Mouse (Mus musculus): ENCODE measurements around the gene Rapgef5. TPM values are rescaled to one million over a fixed set of nuclear protein-coding genes. Genes with fewer than 3 reads are reported as not detected.

Gene Rapgef5
- total and polyA plus RNA-seq, 3 experiments: 4.2 to 6.8 (median 4.8) TPM

DNA sequence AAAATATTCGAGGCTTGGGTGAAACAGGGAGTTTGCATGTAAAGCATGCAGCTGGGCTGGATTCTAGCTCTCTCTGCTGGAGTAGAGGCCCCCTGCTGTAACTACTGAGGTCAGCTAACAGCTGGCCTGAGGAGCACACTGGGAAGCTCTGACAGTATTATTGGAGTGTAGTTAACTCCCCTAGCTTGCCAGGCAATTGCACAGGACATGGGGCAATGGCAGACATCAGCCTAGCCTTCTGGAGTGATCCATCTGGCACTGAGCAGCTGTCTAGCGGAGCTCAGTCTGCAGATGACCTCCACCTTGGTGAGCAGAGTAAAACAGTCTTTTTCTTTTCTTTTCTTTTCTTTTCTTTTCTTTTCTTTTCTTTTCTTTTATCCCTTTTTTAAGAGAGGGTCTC, 253.9 kb downstream of the Rapgef5 start:
- H3K79me2 ChIP-seq (replicated peaks; ENCODE audit: control insufficient read depth, extremely low read depth, insufficient read depth, poor library complexity, severe bottlenecking): no peaks in the 10 kb centered on the region
- H3K4me1 ChIP-seq (ENCODE audit: control insufficient read depth in 1 of 2, insufficient read depth in 2 of 2): no peaks in the 10 kb centered on the region
- no peaks in the 10 kb centered on the region for H3K9me3 ChIP-seq (replicated peaks; ENCODE audit: low read length)
- in situ Hi-C loops (cut with MboI; ENCODE audit: low pct_ligation_motif_present, low pct_unique_long_range_greater_than_20kb, low sequenced_read_pairs): no loop called here
- H3K27ac ChIP-seq (ENCODE audit: insufficient read depth, low read depth): no peak overlapping the region
- H3K4me3 ChIP-seq (replicated peaks in 1 of 3; ENCODE audit: low read depth in 2 of 3, low read length in 2 of 3, poor library complexity in 1 of 3): no peak overlapping the region
- no peak overlapping the region for H3K4me2 ChIP-seq (ENCODE audit: insufficient read depth, low read depth, poor library complexity, severe bottlenecking)
- H3K9ac ChIP-seq (ENCODE audit: insufficient read depth, low read depth): no peak overlapping the region
- DNase-seq (ENCODE audit: extremely low read depth): no peak
- H3K36me3 ChIP-seq (replicated peaks in 1 of 2; ENCODE audit: control insufficient read depth in 1 of 2, insufficient read depth in 1 of 2, low read length in 1 of 2): no peaks in the 10 kb centered on the region
- dilution Hi-C loops (cut with MboI; ENCODE audit: extremely low pct_ligation_motif_present, extremely low pct_unique_long_range_greater_than_20kb, low sequenced_read_pairs): no loop called here
- H3K27me3 ChIP-seq (replicated peaks): no peaks in the 10 kb centered on the region
- TF ChIP-seq MAX (IDR thresholded peaks at IDR 0.05; ENCODE audit: low read length) (no peak), NELFE (IDR thresholded peaks at IDR 0.05; ENCODE audit: low read depth, low read length) (no peak), SIN3A (IDR thresholded peaks at IDR 0.05; ENCODE audit: low read length) (no peak), KAT2A (IDR thresholded peaks at IDR 0.05; ENCODE audit: insufficient replicate concordance, low read length) (no peak), BHLHE40 (IDR thresholded peaks at IDR 0.05; ENCODE audit: low read depth, low read length) (no peak), POLR2A (IDR thresholded peaks at IDR 0.05; ENCODE audit: low read depth, low read length) (no peak)

DNA sequence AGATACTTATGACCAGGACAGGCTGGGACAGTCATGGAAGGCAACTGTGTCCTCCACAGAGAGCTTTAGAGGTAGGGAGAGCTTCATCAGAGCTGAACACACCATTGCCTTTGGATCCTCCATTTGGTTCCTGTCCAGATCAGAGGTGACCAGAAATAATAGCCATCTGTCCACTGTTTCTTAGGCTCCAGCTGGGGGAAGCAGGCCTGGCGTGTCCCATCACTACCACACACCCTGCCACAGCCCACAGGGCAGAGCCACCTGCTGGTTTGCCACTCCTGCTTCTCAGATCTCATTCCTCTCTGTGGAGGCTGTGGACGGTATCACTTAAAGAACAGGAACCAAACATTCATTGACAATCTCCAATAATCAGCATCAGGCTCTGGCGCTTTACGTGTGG, 254.9 kb downstream of the Rapgef5 start:
- H3K27me3 ChIP-seq (replicated peaks): no peaks in the 10 kb centered on the region
- in situ Hi-C loops (cut with MboI; ENCODE audit: low pct_ligation_motif_present, low pct_unique_long_range_greater_than_20kb, low sequenced_read_pairs): no loop called here
- H3K4me1 ChIP-seq (ENCODE audit: control insufficient read depth in 1 of 2, insufficient read depth in 2 of 2): no peaks in the 10 kb centered on the region
- no peak for TF ChIP-seq POLR2A (IDR thresholded peaks at IDR 0.05; ENCODE audit: low read depth, low read length)
- no peak for TF ChIP-seq CHD2 (IDR thresholded peaks at IDR 0.05; ENCODE audit: low read length)
- no peak for TF ChIP-seq NELFE (IDR thresholded peaks at IDR 0.05; ENCODE audit: low read depth, low read length)
- TF ChIP-seq JUN (IDR thresholded peaks at IDR 0.05; ENCODE audit: insufficient read depth, low read depth, low read length): no peak
- TF ChIP-seq JUND (conservative IDR thresholded peaks at IDR 0.05; ENCODE audit: low read depth, low read length): no peak
- no peak for TF ChIP-seq SIN3A (IDR thresholded peaks at IDR 0.05; ENCODE audit: low read length)
- TF ChIP-seq SMC3 (IDR thresholded peaks at IDR 0.05; ENCODE audit: low read depth, low read length): no peak
- no peak for TF ChIP-seq UBTF (IDR thresholded peaks at IDR 0.05; ENCODE audit: low read depth, low read length)
- no peaks in the 10 kb centered on the region for H3K79me2 ChIP-seq (replicated peaks; ENCODE audit: control insufficient read depth, extremely low read depth, insufficient read depth, poor library complexity, severe bottlenecking)
- dilution Hi-C loops (cut with MboI; ENCODE audit: extremely low pct_ligation_motif_present, extremely low pct_unique_long_range_greater_than_20kb, low sequenced_read_pairs): no loop called here
- H3K27ac ChIP-seq (ENCODE audit: insufficient read depth, low read depth): no peak overlapping the region
- DNase-seq (ENCODE audit: extremely low read depth): no peak
- no peak overlapping the region for H3K4me2 ChIP-seq (ENCODE audit: insufficient read depth, low read depth, poor library complexity, severe bottlenecking)
- no peak overlapping the region for H3K9ac ChIP-seq (ENCODE audit: insufficient read depth, low read depth)
- no peaks in the 10 kb centered on the region for H3K9me3 ChIP-seq (replicated peaks; ENCODE audit: low read length)
- no peaks in the 10 kb centered on the region for H3K36me3 ChIP-seq (replicated peaks in 1 of 2; ENCODE audit: control insufficient read depth in 1 of 2, insufficient read depth in 1 of 2, low read length in 1 of 2)
- H3K4me3 ChIP-seq (replicated peaks in 1 of 3; ENCODE audit: low read depth in 2 of 3, low read length in 2 of 3, poor library complexity in 1 of 3): no peak overlapping the region

DNA sequence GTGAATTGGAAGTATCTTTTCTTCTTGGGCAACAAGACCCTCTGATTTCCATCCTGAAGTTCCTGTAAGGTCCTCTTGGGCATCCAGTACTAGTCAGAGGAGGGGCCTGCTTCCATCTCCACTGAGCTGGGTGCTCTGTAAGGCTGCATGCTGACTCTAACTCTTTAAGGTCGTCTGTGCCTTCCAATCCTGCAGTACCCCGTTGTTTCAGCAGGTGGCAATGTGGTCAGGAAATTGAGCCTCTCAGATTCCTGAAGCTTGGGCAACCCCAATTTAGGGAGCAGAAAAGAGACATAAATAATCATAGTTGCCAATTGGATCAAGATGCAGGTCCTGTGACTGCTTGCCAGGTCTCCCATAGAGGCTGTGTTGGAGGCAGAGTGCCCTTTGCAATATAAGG, 256.4 kb downstream of the Rapgef5 start:
- H3K79me2 ChIP-seq (replicated peaks; ENCODE audit: control insufficient read depth, extremely low read depth, insufficient read depth, poor library complexity, severe bottlenecking): no peaks in the 10 kb centered on the region
- TF ChIP-seq ZNF384 (IDR thresholded peaks at IDR 0.05; ENCODE audit: low read depth, low read length): no peak
- no peak for TF ChIP-seq ZMIZ1 (IDR thresholded peaks at IDR 0.05; ENCODE audit: low read depth, low read length)
- TF ChIP-seq ZKSCAN1 (IDR thresholded peaks at IDR 0.05; ENCODE audit: borderline replicate concordance, low read depth, low read length): no peak
- no peak for TF ChIP-seq EP300 (IDR thresholded peaks at IDR 0.05; ENCODE audit: low read length)
- no peak for TF ChIP-seq E2F4 (IDR thresholded peaks at IDR 0.05; ENCODE audit: insufficient replicate concordance, low read depth, low read length)
- TF ChIP-seq MAZ (IDR thresholded peaks at IDR 0.05; ENCODE audit: low read depth, low read length): no peak
- TF ChIP-seq MXI1 (IDR thresholded peaks at IDR 0.05; ENCODE audit: low read depth, low read length): no peak
- no peak for TF ChIP-seq POLR2A (IDR thresholded peaks at IDR 0.05; ENCODE audit: low read depth, low read length)
- TF ChIP-seq UBTF (IDR thresholded peaks at IDR 0.05; ENCODE audit: low read depth, low read length): no peak
- TF ChIP-seq NRF1 (IDR thresholded peaks at IDR 0.05; ENCODE audit: low read depth, low read length): no peak
- no peak for TF ChIP-seq MEF2A (IDR thresholded peaks at IDR 0.05; ENCODE audit: borderline replicate concordance, low read depth, low read length)
- TF ChIP-seq SMC3 (IDR thresholded peaks at IDR 0.05; ENCODE audit: low read depth, low read length): peak; percentile 55
- no peak for TF ChIP-seq NELFE (IDR thresholded peaks at IDR 0.05; ENCODE audit: low read depth, low read length)
- no peak for TF ChIP-seq BHLHE40 (IDR thresholded peaks at IDR 0.05; ENCODE audit: low read depth, low read length)
- no peak for TF ChIP-seq RCOR1 (conservative IDR thresholded peaks at IDR 0.05; ENCODE audit: low read depth, low read length)
- no peak for TF ChIP-seq MAX (IDR thresholded peaks at IDR 0.05; ENCODE audit: low read length)
- TF ChIP-seq IRF4 (IDR thresholded peaks at IDR 0.05; ENCODE audit: low read depth, low read length): no peak
- peak; percentile 68 for TF ChIP-seq RAD21 (IDR thresholded peaks at IDR 0.05; ENCODE audit: low read depth, low read length)
- no peak for TF ChIP-seq MAFK (IDR thresholded peaks at IDR 0.05; ENCODE audit: insufficient replicate concordance, low read length)
- peak; percentile 63 to 75 for TF ChIP-seq CTCF (conservative IDR thresholded peaks at IDR 0.05 in 1 of 2, IDR thresholded peaks at IDR 0.05 in 1 of 2; ENCODE audit: low read depth in 2 of 2, low read length in 2 of 2)
- no peak overlapping the region for H3K4me3 ChIP-seq (replicated peaks in 1 of 3; ENCODE audit: low read depth in 2 of 3, low read length in 2 of 3, poor library complexity in 1 of 3)
- H3K4me1 ChIP-seq (ENCODE audit: control insufficient read depth in 1 of 2, insufficient read depth in 2 of 2): no peaks in the 10 kb centered on the region
- no peak overlapping the region for H3K27ac ChIP-seq (ENCODE audit: insufficient read depth, low read depth)
- H3K9me3 ChIP-seq (replicated peaks; ENCODE audit: low read length): no peaks in the 10 kb centered on the region
- H3K9ac ChIP-seq (ENCODE audit: insufficient read depth, low read depth): no peak overlapping the region
- no peaks in the 10 kb centered on the region for H3K27me3 ChIP-seq (replicated peaks)
- dilution Hi-C loops (cut with MboI; ENCODE audit: extremely low pct_ligation_motif_present, extremely low pct_unique_long_range_greater_than_20kb, low sequenced_read_pairs): no loop called here
- in situ Hi-C loops (cut with MboI; ENCODE audit: low pct_ligation_motif_present, low pct_unique_long_range_greater_than_20kb, low sequenced_read_pairs): no loop called here
- no peaks in the 10 kb centered on the region for H3K36me3 ChIP-seq (replicated peaks in 1 of 2; ENCODE audit: control insufficient read depth in 1 of 2, insufficient read depth in 1 of 2, low read length in 1 of 2)
- DNase-seq (ENCODE audit: extremely low read depth): peak; percentile 61
- no peak overlapping the region for H3K4me2 ChIP-seq (ENCODE audit: insufficient read depth, low read depth, poor library complexity, severe bottlenecking)

Measured in CH12.LX (cell line).